Mouse (Mus musculus) hindbrain, embryonic 13.5 days (tissue): ENCODE data around the gene Gm45808. TPM values are rescaled to one million over a fixed set of nuclear protein-coding genes. Genes with fewer than 3 reads are reported as not detected.
"Not testable (repeated sequence)": the region's sequence is repeated elsewhere in the genome, so short reads cannot be mapped to it uniquely, and the experiment has no call there.

Experiments used
- ATAC-seq: fragments of 200-750 bp; cut with Nextera tagmentation; 2 replicates; pipeline ENCODE4 v1.8.0; 2017; ENCODE audit warnings: moderate TSS enrichment; ENCODE audit not compliant: low FRiP score
- H3K27ac ChIP-seq: fragments of 300-500 bp; sonication (generic); 2 replicates; pipeline ENCODE4 v1.5.1; 2015; ENCODE audit warnings: inconsistent platforms, mild to moderate bottlenecking, moderate library complexity
- H3K27me3 ChIP-seq: fragments of 300-500 bp; sonication (generic); 2 replicates; pipeline ENCODE4 v1.6.1; 2015; ENCODE audit warnings: mild to moderate bottlenecking, inconsistent platforms
- H3K36me3 ChIP-seq: fragments of 300-500 bp; sonication (generic); 2 replicates; pipeline ENCODE4 v1.6.1; 2015; ENCODE audit warnings: mild to moderate bottlenecking, inconsistent platforms
- H3K4me1 ChIP-seq: fragments of 300-500 bp; sonication (generic); replicated peaks from 2 replicates; pipeline ENCODE4 v1.6.1; 2015; ENCODE audit warnings: inconsistent platforms
- H3K4me2 ChIP-seq: fragments of 300-500 bp; sonication (generic); 2 replicates; pipeline ENCODE4 v1.6.1; 2015; ENCODE audit warnings: inconsistent platforms, mild to moderate bottlenecking, moderate library complexity
- H3K4me3 ChIP-seq: fragments of 300-500 bp; sonication (generic); 2 replicates; pipeline ENCODE4 v1.5.1; 2015; ENCODE audit warnings: mild to moderate bottlenecking, inconsistent platforms
- H3K9ac ChIP-seq: fragments of 300-500 bp; sonication (generic); 2 replicates; pipeline ENCODE4 v1.6.1; 2015; ENCODE audit warnings: mild to moderate bottlenecking, inconsistent platforms
- H3K9me3 ChIP-seq: fragments of 300-500 bp; sonication (generic); 2 replicates; pipeline ENCODE4 v1.6.1; 2016; ENCODE audit warnings: inconsistent platforms
- WGBS: fragments of 180-500 bp; shearing (Covaris S2); methylation state at CpG from one replicate; pipeline ENCODE4 v1.1.7; 2015; 5-methylcytosine and 5-hydroxymethylcytosine counted together
- polyA plus RNA-seq: library from polyadenylated mRNA; unstranded; fragments of >200 nt; fragmentation: Nextera tagmentation; extraction: Ambion mirVana; gene quantifications from 2 replicates; pipeline ENCODE4 v1.2.1, GENCODE M21; 2015

The Gm45808 gene
- polyA plus RNA-seq, 1 experiment from 2014 or later: not detected

GRCm38 (mm10) chr7:45482166-45482565 is 4.4 kb downstream of the Gm45808 start:
- H3K36me3 ChIP-seq: no peaks in the 10 kb centered on the region

GRCm38 (mm10) chr7:45481374-45481927 is 5.2 kb downstream of the Gm45808 start, which contains the start of gene Tulp2:
Gene Tulp2 (plus strand): TSS chr7:45481877.
- H3K27ac ChIP-seq: no peak within 1 kb of the TSS
- 48% methylated on average over 15 of the region's 15 CpGs for WGBS
- H3K4me2 ChIP-seq: no peak within 1 kb of the TSS
- no peaks in the 10 kb centered on the region for H3K27me3 ChIP-seq
- no peak within 1 kb of the TSS for H3K4me3 ChIP-seq
- ATAC-seq: peak; percentile 73
- H3K4me1 ChIP-seq: no peaks in the 10 kb centered on the region
- H3K36me3 ChIP-seq: no peaks in the 10 kb centered on the region
- H3K9me3 ChIP-seq: no peaks in the 10 kb centered on the region
- no peak within 1 kb of the TSS for H3K9ac ChIP-seq

More at GRCm38 (mm10) chr7:45482166-45482565, 4.4 kb downstream of the Gm45808 start:
- H3K9ac ChIP-seq: no peak overlapping the region
- H3K9me3 ChIP-seq: no peaks in the 10 kb centered on the region
- H3K4me1 ChIP-seq: no peaks in the 10 kb centered on the region
- no peak overlapping the region for H3K27ac ChIP-seq
- WGBS: 93% methylated on average over 1 of the region's 1 CpGs
- H3K4me2 ChIP-seq: no peak overlapping the region
- ATAC-seq: no peak
- no peaks in the 10 kb centered on the region for H3K27me3 ChIP-seq
- H3K4me3 ChIP-seq: no peak overlapping the region

- not testable (repeated sequence) for H3K4me3 ChIP-seq, H3K36me3 ChIP-seq, H3K4me2 ChIP-seq, H3K27ac ChIP-seq, H3K4me1 ChIP-seq, H3K9ac ChIP-seq, H3K27me3 ChIP-seq, ATAC-seq, H3K9me3 ChIP-seq
- 80% methylated on average over 4 of the region's 4 CpGs for WGBS
These were observed 6.3 kb downstream of the Gm45808 start for GRCm38 (mm10) chr7:45480310-45480709.

GRCm38 (mm10) chr7:45478774-45479173 is 7.8 kb downstream of the Gm45808 start:
- no peaks in the 10 kb centered on the region for H3K27me3 ChIP-seq
- H3K4me2 ChIP-seq: no peak overlapping the region
- H3K36me3 ChIP-seq: no peaks in the 10 kb centered on the region
- WGBS: 98% methylated on average over 7 of the region's 7 CpGs
- no peak overlapping the region for H3K9ac ChIP-seq
- H3K4me1 ChIP-seq: no peaks in the 10 kb centered on the region
- no peak overlapping the region for H3K27ac ChIP-seq
- no peaks in the 10 kb centered on the region for H3K9me3 ChIP-seq
- no peak overlapping the region for H3K4me3 ChIP-seq
- no peak for ATAC-seq

- no peak overlapping the region for H3K4me2 ChIP-seq
- H3K27me3 ChIP-seq: no peaks in the 10 kb centered on the region
- no peaks in the 10 kb centered on the region for H3K9me3 ChIP-seq
- H3K4me3 ChIP-seq: no peak overlapping the region
- 14% methylated on average over 3 of the region's 3 CpGs for WGBS
- H3K9ac ChIP-seq: no peak overlapping the region
- H3K27ac ChIP-seq: no peak overlapping the region
- H3K4me1 ChIP-seq: no peaks in the 10 kb centered on the region
- ATAC-seq: no peak
- no peaks in the 10 kb centered on the region for H3K36me3 ChIP-seq
These were observed 9.6 kb downstream of the Gm45808 start for GRCm38 (mm10) chr7:45477003-45477402.

- no peaks in the 10 kb centered on the region for H3K27me3 ChIP-seq
- H3K4me2 ChIP-seq: no peak overlapping the region
- no peak overlapping the region for H3K4me3 ChIP-seq
- H3K9ac ChIP-seq: no peak overlapping the region
- H3K9me3 ChIP-seq: no peaks in the 10 kb centered on the region
- H3K4me1 ChIP-seq: no peaks in the 10 kb centered on the region
- H3K27ac ChIP-seq: no peak overlapping the region
- no peaks in the 10 kb centered on the region for H3K36me3 ChIP-seq
- no peak for ATAC-seq
- WGBS: 64% methylated on average over 1 of the region's 1 CpGs
These were observed 10.2 kb downstream of the Gm45808 start for GRCm38 (mm10) chr7:45476453-45476852.

- Histone ChIP-seq H3K9me3 (no peaks in the 10 kb centered on the region), H3K4me2 (0 out of 2 replicates have a peak overlapping the region, but pooled peaks have one; percentile 21), H3K9ac (peak overlapping the region; percentile 19; the same call in 1 of the 2 replicates), H3K27ac (no peak overlapping the region), H3K4me3 (no peak overlapping the region), H3K36me3 (no peaks in the 10 kb centered on the region), H3K27me3 (no peaks in the 10 kb centered on the region), H3K4me1 (no peaks in the 10 kb centered on the region)
- ATAC-seq: no peak
- 73% methylated on average over 16 of the region's 16 CpGs for whole genome bisulfite sequencing
These were observed 11.2 kb downstream of the Gm45808 start for GRCm38 (mm10) chr7:45475291-45475969.

GRCm38 (mm10) chr7:45470869-45471268 is 15.7 kb downstream of the Gm45808 start:
- no peak overlapping the region for H3K9ac ChIP-seq
- H3K27me3 ChIP-seq: no peaks in the 10 kb centered on the region
- no peaks in the 10 kb centered on the region for H3K36me3 ChIP-seq
- H3K9me3 ChIP-seq: no peaks in the 10 kb centered on the region
- peaks cover 8% of the 10 kb centered on the region for H3K4me1 ChIP-seq
- H3K27ac ChIP-seq: no peak overlapping the region
- no peak overlapping the region for H3K4me3 ChIP-seq
- 15% methylated on average over 3 of the region's 3 CpGs for WGBS
- ATAC-seq: no peak
- no peak overlapping the region for H3K4me2 ChIP-seq

GRCm38 (mm10) chr7:45467090-45467670 is 19.4 kb downstream of the Gm45808 start:
- H3K27me3 ChIP-seq: no peaks in the 10 kb centered on the region
- peaks cover 26% of the 10 kb centered on the region for H3K4me1 ChIP-seq
- no peak; the same call in 1 of the 2 replicates for ATAC-seq
- WGBS: 37% methylated on average over 7 of the region's 7 CpGs
- peak overlapping the region; percentile 78 for H3K4me3 ChIP-seq
- H3K27ac ChIP-seq: no peak overlapping the region
- peak overlapping the region; percentile 96 for H3K4me2 ChIP-seq
- H3K9me3 ChIP-seq: no peaks in the 10 kb centered on the region
- H3K9ac ChIP-seq: peak overlapping the region; percentile 58; the same call in 1 of the 2 replicates
- H3K36me3 ChIP-seq: peaks cover 33% of the 10 kb centered on the region

GRCm38 (mm10) chr7:45466283-45467089 is 20.1 kb downstream of the Gm45808 start, which contains the start of gene Bax:
Gene Bax (minus strand): TSS chr7:45466898.
- peak within 1 kb of the TSS; percentile 96 for H3K4me2 ChIP-seq
- under 1% methylated on average over 41 of the region's 58 CpGs for WGBS

GRCm38 (mm10) chr7:45465549-45465948 is 21.1 kb downstream of the Gm45808 start:
- Histone ChIP-seq H3K27me3 (no peaks in the 10 kb centered on the region), H3K4me3 (peak overlapping the region; percentile 78), H3K9me3 (no peaks in the 10 kb centered on the region), H3K27ac (no peak overlapping the region), H3K4me2 (peak overlapping the region; percentile 96), H3K9ac (peak overlapping the region; percentile 98), H3K36me3 (peaks cover 33% of the 10 kb centered on the region), H3K4me1 (peaks cover 39% of the 10 kb centered on the region)
- 0 out of 2 replicates have a peak, but pooled peaks have one; percentile 3 for ATAC-seq
- WGBS: 77% methylated on average over 9 of the region's 9 CpGs

More at GRCm38 (mm10) chr7:45466283-45467089, 20.1 kb downstream of the Gm45808 start, which contains the start of gene Bax:
- Histone ChIP-seq H3K9ac (peak within 1 kb of the TSS; percentile 98), H3K9me3 (no peaks in the 10 kb centered on the region), H3K27ac (peak within 1 kb of the TSS; percentile 85), H3K27me3 (no peaks in the 10 kb centered on the region), H3K36me3 (peaks cover 33% of the 10 kb centered on the region), H3K4me1 (peaks cover 31% of the 10 kb centered on the region), H3K4me3 (peak within 1 kb of the TSS; percentile 78)
- peak; percentile 79 for ATAC-seq

GRCm38 (mm10) chr7:45465112-45465511 is 21.5 kb downstream of the Gm45808 start:
- peaks cover 33% of the 10 kb centered on the region for H3K36me3 ChIP-seq
- H3K4me2 ChIP-seq: peak overlapping the region; percentile 96; the same call in 1 of the 2 replicates
- 0 out of 2 replicates have a peak overlapping the region, but pooled peaks have one; percentile 78 for H3K4me3 ChIP-seq
- ATAC-seq: no peak
- H3K9me3 ChIP-seq: no peaks in the 10 kb centered on the region
- H3K27ac ChIP-seq: no peak overlapping the region
- H3K27me3 ChIP-seq: no peaks in the 10 kb centered on the region
- 0 out of 2 replicates have a peak overlapping the region, but pooled peaks have one; percentile 98 for H3K9ac ChIP-seq
- WGBS: 95% methylated on average over 12 of the region's 12 CpGs
- peaks cover 43% of the 10 kb centered on the region for H3K4me1 ChIP-seq
